Mouse (Mus musculus) E14TG2a.4 (cell line): ENCODE results near the gene H2al1g.
"Not testable (repeated sequence)": the region's sequence is repeated elsewhere in the genome, so short reads cannot be mapped to it uniquely, and the experiment has no call there.

Source experiments
- CTCF ChIP-seq: conservative IDR thresholded peaks from 2 replicates; pipeline ENCODE4 v1.5.1; 2014; ENCODE audit warnings: low read length
- NANOG ChIP-seq: IDR thresholded peaks from 2 replicates; pipeline ENCODE4 v1.6.1; 2014; ENCODE audit warnings: borderline replicate concordance, low read length, mixed read lengths
- POU5F1 ChIP-seq: IDR thresholded peaks from 2 replicates; pipeline ENCODE4 v1.6.1; 2014; ENCODE audit warnings: low read length, borderline replicate concordance

DNA sequence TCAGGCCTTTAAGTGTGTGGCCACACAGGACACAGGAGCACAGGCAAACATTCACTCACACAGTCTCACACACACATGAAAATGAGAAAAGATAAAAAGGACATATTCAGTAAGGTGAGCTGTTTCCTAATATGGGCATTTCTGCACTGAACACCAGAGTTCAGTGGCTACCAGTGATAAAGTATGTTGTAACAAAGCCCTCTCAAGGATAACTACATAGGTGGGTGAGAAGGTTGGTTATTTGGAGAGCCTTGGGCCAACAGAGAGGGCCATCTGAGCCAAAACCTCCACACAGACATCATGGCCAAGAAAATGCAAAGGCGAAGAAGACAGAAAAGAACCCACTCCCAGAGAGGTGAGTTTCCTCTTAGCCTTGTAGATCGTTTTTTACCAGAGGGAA, 9.5 kb downstream of the H2al1g start, which contains the start of gene H2al1j:
- TF ChIP-seq CTCF, NANOG, POU5F1: not testable (repeated sequence)
